Mouse (Mus musculus) retina, embryonic 14.5 days (tissue): Measurements from ENCODE around the gene Ccdc8.

Source experiments
- DNase-seq: peaks from one replicate; pipeline ENCODE4 v3.0.0-alpha.2; 2015; ENCODE audit warnings: low spot score

Gene Ccdc8

GRCm38 (mm10) chr7:17011909-17012590, 19.5 kb downstream of the Ccdc8 start:
- no peak for DNase-seq

- DNase-seq, result no peak
Measured at GRCm38 (mm10) chr7:17015381-17015780, 22.9 kb downstream of the Ccdc8 start.

GRCm38 (mm10) chr7:17017036-17017435, 24.5 kb downstream of the Ccdc8 start:
- DNase-seq, result no peak

- DNase-seq, result no peak
Measured at GRCm38 (mm10) chr7:17017921-17018320, 25.4 kb downstream of the Ccdc8 start.

GRCm38 (mm10) chr7:17019426-17020166, 27.1 kb downstream of the Ccdc8 start:
- DNase-seq, result no peak

GRCm38 (mm10) chr7:17022176-17022575, 29.7 kb downstream of the Ccdc8 start:
- no peak for DNase-seq

GRCm38 (mm10) chr7:17023701-17024100, 31.2 kb downstream of the Ccdc8 start:
- no peak for DNase-seq

GRCm38 (mm10) chr7:17024141-17024540, 31.6 kb downstream of the Ccdc8 start:
- no peak for DNase-seq

- no peak for DNase-seq
Measured at GRCm38 (mm10) chr7:17024814-17025504, 32.5 kb downstream of the Ccdc8 start.

GRCm38 (mm10) chr7:17025505-17025894, 33.0 kb downstream of the Ccdc8 start:
- DNase-seq, result no peak

- DNase-seq, result no peak
Measured at GRCm38 (mm10) chr7:17025896-17026622, 33.6 kb downstream of the Ccdc8 start.

- DNase-seq, result peak; percentile 82
Measured at GRCm38 (mm10) chr7:17026710-17027587, 34.4 kb downstream of the Ccdc8 start.

- DNase-seq, result peak; percentile 93
Measured at GRCm38 (mm10) chr7:17027588-17028343, 35.3 kb downstream of the Ccdc8 start, which contains the start of gene Ppp5c. TSS of gene Ppp5c (minus strand) at chr7:17027924.

- DNase-seq, result no peak
Measured at GRCm38 (mm10) chr7:17028923-17029322, 36.4 kb downstream of the Ccdc8 start.

GRCm38 (mm10) chr7:17030239-17030638, 37.7 kb downstream of the Ccdc8 start:
- no peak for DNase-seq

- no peak for DNase-seq
Measured at GRCm38 (mm10) chr7:17038018-17038695, 45.6 kb downstream of the Ccdc8 start.

GRCm38 (mm10) chr7:17039373-17039772, 46.9 kb downstream of the Ccdc8 start:
- no peak for DNase-seq

- DNase-seq, result no peak
Measured at GRCm38 (mm10) chr7:17045743-17046142, 53.2 kb downstream of the Ccdc8 start.
